Mouse (Mus musculus) cerebellum, adult 2 months (tissue): ENCODE data around the gene Fbxw8.

Experiments
- CTCF ChIP-seq: fragments of 200-500 bp; IDR thresholded peaks from 2 replicates; pipeline ENCODE4 v1.5.1; 2011; ENCODE audit warnings: low read depth, mild to moderate bottlenecking, control low read depth, low read length, moderate library complexity, borderline replicate concordance; ENCODE audit not compliant: insufficient read depth
- POLR2A ChIP-seq: fragments of 200-500 bp; IDR thresholded peaks from 2 replicates; pipeline ENCODE4 v1.6.1; 2011; ENCODE audit warnings: low read length, control low read depth, borderline replicate concordance; ENCODE audit not compliant: insufficient read depth

DNA sequence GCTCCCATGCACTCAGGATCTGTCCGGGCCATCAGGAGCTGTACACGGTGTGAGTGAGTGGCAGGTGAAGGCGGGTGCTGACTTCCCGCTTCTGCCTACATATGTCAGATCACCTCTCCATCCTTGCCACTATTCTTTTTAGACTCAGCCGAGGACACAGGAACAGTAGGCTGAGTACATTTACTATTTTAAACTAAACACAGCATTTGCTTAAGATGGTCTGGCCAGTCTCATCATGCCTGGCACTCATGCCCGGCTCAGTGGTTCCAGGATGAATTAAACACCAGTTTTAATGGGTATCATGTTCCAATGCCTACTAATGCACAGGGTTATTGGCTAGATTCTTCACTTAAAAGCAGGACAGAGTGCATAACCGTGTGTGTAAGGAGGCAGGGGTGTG lies 42.2 kb downstream of the Fbxw8 start:
- TF ChIP-seq CTCF (no peak), POLR2A (no peak)
